Mouse (Mus musculus): ENCODE measurements around the gene Cd274.

DNA sequence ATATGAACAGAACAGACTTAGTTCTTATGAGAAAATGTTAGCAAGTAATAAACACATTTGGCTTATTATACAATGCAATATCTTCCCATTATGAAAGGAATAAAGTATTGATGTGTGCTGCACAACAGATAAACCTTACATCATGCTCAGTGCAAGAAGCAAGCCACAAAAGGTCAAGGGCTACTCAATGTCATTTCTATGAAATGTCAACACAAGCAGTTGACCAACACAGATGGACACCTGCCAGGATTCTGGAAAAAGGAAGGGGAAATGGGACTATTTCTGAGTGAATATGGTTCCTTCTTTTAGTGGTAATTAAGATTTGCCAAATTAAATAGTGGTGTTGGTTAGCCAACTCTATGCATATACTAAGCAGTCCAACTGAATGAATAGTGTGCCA is 52.7 kb downstream of the Cd274 start:
- TF ChIP-seq CTCF (conservative IDR thresholded peaks at IDR 0.05; ENCODE audit: insufficient read depth, insufficient read length, low read depth, low read length) (no peak), POLR2A (IDR thresholded peaks at IDR 0.05; ENCODE audit: low read depth, low read length) (no peak)

All from kidney, adult 2 months (tissue).